Mouse (Mus musculus) lung, embryonic 16.5 days (tissue): ENCODE measurements around the gene Hdac9. TPM values are rescaled to one million over a fixed set of nuclear protein-coding genes. Genes with fewer than 3 reads are reported as not detected.

ENCODE experiments used
- ATAC-seq: fragments of 200-750 bp; cut with Nextera tagmentation; 2 replicates; pipeline ENCODE4 v1.8.0; 2017; ENCODE audit warnings: low read depth, mild to moderate bottlenecking, moderate library complexity
- H3K27ac ChIP-seq: fragments of 300-500 bp; sonication (generic); 2 replicates; pipeline ENCODE4 v1.5.1; 2014; ENCODE audit warnings: mild to moderate bottlenecking, control low read depth, low read length
- H3K27me3 ChIP-seq: fragments of 300-500 bp; sonication (generic); 2 replicates; pipeline ENCODE4 v1.6.1; 2014; ENCODE audit warnings: low read depth, low read length, mixed read lengths; ENCODE audit not compliant: control insufficient read depth, insufficient read depth
- H3K36me3 ChIP-seq: fragments of 300-500 bp; sonication (generic); 2 replicates; pipeline ENCODE4 v1.6.1; 2014; ENCODE audit warnings: low read length; ENCODE audit not compliant: control insufficient read depth, insufficient read depth
- H3K4me1 ChIP-seq: fragments of 300-500 bp; sonication (generic); replicated peaks from 2 replicates; pipeline ENCODE4 v1.6.1; 2014; ENCODE audit warnings: low read length, mixed read lengths; ENCODE audit not compliant: control insufficient read depth, insufficient read depth
- H3K4me2 ChIP-seq: fragments of 300-500 bp; sonication (generic); 2 replicates; pipeline ENCODE4 v1.6.1; 2014; ENCODE audit warnings: low read depth, low read length, control low read depth
- H3K4me3 ChIP-seq: fragments of 300-500 bp; sonication (generic); 2 replicates; pipeline ENCODE4 v1.5.1; 2014; ENCODE audit warnings: mild to moderate bottlenecking, low read length, control low read depth
- H3K9ac ChIP-seq: fragments of 300-500 bp; sonication (generic); 2 replicates; pipeline ENCODE4 v1.6.1; 2014; ENCODE audit warnings: low read length, control low read depth
- H3K9me3 ChIP-seq: fragments of 300-500 bp; sonication (generic); 2 replicates; pipeline ENCODE4 v1.6.1; 2016; ENCODE audit warnings: low read length; ENCODE audit not compliant: control insufficient read depth
- WGBS: fragments of 180-500 bp; shearing (Covaris S2); extraction: QIAGEN DNeasy Blood & Tissue Kit; methylation state at CpG from one replicate; pipeline ENCODE4 v1.1.7; 2014; 5-methylcytosine and 5-hydroxymethylcytosine counted together
- polyA plus RNA-seq: library from polyadenylated mRNA; unstranded; fragments of >200 nt; fragmentation: Nextera tagmentation; extraction: Ambion mirVana; gene quantifications from 2 replicates; pipeline ENCODE4 v1.2.1, GENCODE M21; 2015

Gene Hdac9
- polyA plus RNA-seq, 1 experiment from 2014 or later: 5.9 TPM

DNA sequence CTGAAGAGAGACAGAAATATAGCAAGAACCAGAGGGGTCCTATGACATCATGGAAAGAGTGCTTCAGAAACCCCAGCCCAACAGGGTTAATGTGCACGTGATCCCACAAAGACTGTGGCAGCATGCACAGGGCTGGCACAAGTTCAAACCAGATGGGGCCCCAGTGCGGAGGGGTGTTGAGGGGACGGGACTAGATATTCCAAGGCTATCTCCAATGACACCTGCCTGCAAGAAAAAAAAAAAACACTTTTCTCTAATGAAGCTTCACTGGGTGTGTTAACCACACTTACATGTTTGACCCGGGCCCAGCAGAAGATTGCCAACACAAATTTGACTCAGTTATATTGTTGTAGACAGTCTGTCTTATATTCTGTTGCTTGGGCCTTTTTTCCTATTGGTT is 28.2 kb downstream of the Hdac9 start:
- WGBS: 60% methylated on average over 4 of the region's 4 CpGs

DNA sequence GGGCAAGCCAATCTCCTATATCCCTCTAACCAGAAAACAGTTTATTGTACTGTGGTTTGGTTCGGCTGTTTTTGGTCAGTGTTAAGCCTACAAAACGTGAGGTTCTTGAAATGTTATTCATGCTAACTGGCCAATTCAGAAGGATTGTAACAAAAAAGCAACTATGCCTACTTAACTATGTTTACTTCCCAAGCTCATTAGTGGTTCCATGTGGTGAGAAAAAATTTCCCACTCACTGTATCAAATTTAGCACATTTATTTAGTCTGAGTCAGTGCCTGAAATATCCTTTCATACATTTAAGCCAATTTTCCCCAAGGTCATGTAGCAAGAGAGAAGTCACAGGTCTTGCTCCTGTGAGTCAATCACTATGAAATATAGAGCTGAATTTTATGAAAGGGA is 42.0 kb downstream of the Hdac9 start:
- Histone ChIP-seq H3K4me3 (no peak overlapping the region), H3K36me3 (no peaks in the 10 kb centered on the region), H3K4me2 (no peak overlapping the region), H3K9ac (no peak overlapping the region), H3K27me3 (no peaks in the 10 kb centered on the region), H3K27ac (no peak overlapping the region), H3K4me1 (no peaks in the 10 kb centered on the region), H3K9me3 (no peaks in the 10 kb centered on the region)
- WGBS: 75% methylated on average over 2 of the region's 2 CpGs
- ATAC-seq: no peak

More for the DNA sequence above, 28.2 kb downstream of the Hdac9 start:
- Histone ChIP-seq H3K36me3 (no peaks in the 10 kb centered on the region), H3K27me3 (no peaks in the 10 kb centered on the region), H3K4me3 (no peak overlapping the region), H3K27ac (no peak overlapping the region), H3K4me1 (no peaks in the 10 kb centered on the region), H3K9ac (no peak overlapping the region), H3K4me2 (no peak overlapping the region), H3K9me3 (peaks cover 3% of the 10 kb centered on the region; the same call in 1 of the 2 replicates)
- no peak for ATAC-seq

DNA sequence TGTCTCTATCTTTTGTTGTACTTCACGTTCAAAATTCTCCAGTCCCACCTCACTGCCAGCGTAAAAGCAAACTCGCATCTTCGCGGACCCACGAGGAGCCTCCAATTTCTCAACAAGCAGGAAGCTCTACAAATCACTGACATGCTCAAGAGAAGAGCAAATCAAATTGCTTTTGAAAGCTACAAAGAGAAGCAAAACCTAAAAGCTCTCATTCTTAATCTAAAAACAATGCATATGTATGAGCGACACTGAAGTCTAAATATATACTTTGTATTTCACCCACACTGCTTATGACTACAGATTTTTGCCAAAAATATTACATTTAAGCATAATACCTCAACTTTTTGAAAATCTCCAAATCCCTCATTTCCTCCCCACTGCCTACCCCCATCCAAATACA is 45.9 kb downstream of the Hdac9 start:
- no peak for ATAC-seq
- no peaks in the 10 kb centered on the region for H3K27me3 ChIP-seq
- H3K9me3 ChIP-seq: no peaks in the 10 kb centered on the region
- no peak overlapping the region for H3K4me3 ChIP-seq
- WGBS: 67% methylated on average over 7 of the region's 7 CpGs
- H3K36me3 ChIP-seq: no peaks in the 10 kb centered on the region
- no peak overlapping the region for H3K9ac ChIP-seq
- no peak overlapping the region for H3K4me2 ChIP-seq
- no peak overlapping the region for H3K27ac ChIP-seq
- no peaks in the 10 kb centered on the region for H3K4me1 ChIP-seq

DNA sequence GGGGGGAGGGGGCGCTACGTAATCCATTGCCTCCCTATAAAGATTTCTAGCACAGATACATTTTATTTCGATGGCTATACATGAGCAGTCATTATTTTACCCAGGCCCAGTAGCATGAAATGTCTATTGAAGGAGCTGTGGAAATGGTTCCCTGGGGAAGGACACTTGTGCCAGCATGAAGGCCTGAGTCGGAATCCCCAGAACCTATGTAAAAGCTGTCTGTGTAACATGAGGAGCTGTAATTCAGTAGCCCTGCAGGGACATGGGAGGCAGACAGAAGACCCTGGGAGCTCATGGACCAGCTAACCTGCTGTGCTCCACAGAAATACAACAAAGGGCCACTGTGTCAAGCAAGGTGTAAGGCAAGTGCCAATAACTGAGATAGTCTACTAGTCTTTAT is 75.7 kb downstream of the Hdac9 start:
- Histone ChIP-seq H3K27me3 (no peaks in the 10 kb centered on the region), H3K27ac (no peak overlapping the region), H3K9me3 (no peaks in the 10 kb centered on the region), H3K9ac (no peak overlapping the region), H3K36me3 (no peaks in the 10 kb centered on the region), H3K4me1 (no peaks in the 10 kb centered on the region), H3K4me2 (no peak overlapping the region), H3K4me3 (no peak overlapping the region)
- ATAC-seq: no peak
- 85% methylated on average over 4 of the region's 4 CpGs for WGBS

DNA sequence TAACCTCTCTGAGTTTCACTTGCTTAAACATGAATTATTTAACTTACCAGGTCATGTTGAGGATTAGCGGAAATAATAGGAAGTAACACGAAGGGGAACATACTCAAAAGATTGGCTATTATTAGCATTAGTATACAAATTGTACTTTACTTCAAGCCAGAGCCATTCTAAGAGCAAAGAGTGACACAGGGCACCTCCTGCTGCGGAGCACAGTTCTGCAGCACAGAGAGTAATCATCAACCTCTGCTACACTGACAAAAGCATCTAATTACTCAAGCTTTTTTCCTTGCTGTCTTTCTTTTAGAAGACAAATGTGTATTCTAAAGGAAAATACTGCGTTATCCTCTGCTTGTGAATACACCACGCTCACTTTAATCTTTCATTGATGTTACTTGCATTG is 79.6 kb downstream of the Hdac9 start:
- Histone ChIP-seq H3K9me3 (no peaks in the 10 kb centered on the region), H3K27me3 (no peaks in the 10 kb centered on the region), H3K9ac (no peak overlapping the region), H3K36me3 (no peaks in the 10 kb centered on the region), H3K4me3 (no peak overlapping the region), H3K4me2 (no peak overlapping the region), H3K4me1 (no peaks in the 10 kb centered on the region), H3K27ac (no peak overlapping the region)
- 39% methylated on average over 5 of the region's 5 CpGs for WGBS
- ATAC-seq: no peak

DNA sequence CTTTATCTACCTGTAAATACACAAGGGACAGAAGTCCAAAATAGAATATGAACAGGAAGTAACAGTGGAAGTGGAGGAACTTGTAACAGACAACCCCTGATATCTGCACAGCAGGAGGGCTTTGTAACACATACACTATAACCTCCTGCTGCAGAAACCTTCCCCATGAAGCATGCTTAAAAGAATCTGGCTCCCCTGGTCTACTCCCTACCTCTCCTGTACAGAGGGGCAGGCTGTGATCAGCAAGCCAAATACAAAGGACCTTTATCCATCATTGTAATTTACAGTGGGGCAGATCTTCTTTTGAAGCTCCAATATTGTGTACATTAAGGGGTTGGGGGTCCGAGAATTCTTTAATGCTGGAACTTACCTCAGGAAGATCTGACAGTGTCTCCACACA is 80.0 kb downstream of the Hdac9 start:
- no peaks in the 10 kb centered on the region for H3K27me3 ChIP-seq
- no peaks in the 10 kb centered on the region for H3K4me1 ChIP-seq
- no peak overlapping the region for H3K4me2 ChIP-seq
- H3K27ac ChIP-seq: no peak overlapping the region
- no peaks in the 10 kb centered on the region for H3K9me3 ChIP-seq
- no peak for ATAC-seq
- H3K4me3 ChIP-seq: no peak overlapping the region
- H3K36me3 ChIP-seq: no peaks in the 10 kb centered on the region
- 19% methylated on average over 1 of the region's 1 CpGs for WGBS
- no peak overlapping the region for H3K9ac ChIP-seq

DNA sequence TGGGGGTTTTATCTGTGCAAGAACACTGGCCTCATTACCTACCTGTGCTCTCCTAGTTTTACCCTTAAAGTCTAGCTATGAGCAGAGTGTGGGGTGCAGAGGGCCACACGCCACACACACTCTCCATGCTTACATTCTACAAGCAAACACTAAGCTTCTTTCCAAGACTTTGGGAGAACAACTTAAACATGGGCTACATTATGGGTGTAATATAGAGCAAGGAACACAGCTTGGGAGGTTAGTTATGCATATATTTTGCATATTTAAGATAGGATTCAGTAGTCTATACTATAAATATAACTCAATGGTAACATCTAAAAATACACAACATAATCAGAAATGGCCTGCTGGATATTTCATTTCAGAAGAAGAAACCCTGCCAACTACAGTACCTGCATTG is 80.8 kb downstream of the Hdac9 start:
- Histone ChIP-seq H3K9me3 (no peaks in the 10 kb centered on the region), H3K27me3 (no peaks in the 10 kb centered on the region), H3K27ac (no peak overlapping the region), H3K36me3 (no peaks in the 10 kb centered on the region), H3K4me3 (no peak overlapping the region), H3K4me2 (no peak overlapping the region), H3K4me1 (no peaks in the 10 kb centered on the region), H3K9ac (no peak overlapping the region)
- WGBS: 80% methylated on average over 1 of the region's 1 CpGs
- ATAC-seq: no peak

DNA sequence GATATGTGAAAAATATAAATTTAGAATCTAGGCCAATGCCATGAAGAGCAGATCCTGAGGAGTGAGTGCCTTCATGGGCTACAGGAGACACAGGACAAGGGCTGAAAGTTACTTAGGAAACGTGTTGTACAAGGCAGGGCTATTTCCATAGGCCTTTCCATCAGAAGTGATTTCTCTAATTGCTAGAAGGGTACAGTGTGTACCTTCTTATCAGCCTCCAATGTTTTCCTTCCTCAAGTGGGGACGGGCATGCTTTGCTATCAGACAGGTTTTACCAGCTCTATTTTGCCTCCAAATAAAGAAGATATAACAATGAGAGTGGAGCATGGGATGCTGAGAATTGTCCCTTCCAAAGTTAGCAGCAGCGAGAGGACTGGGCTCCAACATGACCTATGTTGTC is 81.4 kb downstream of the Hdac9 start:
- Histone ChIP-seq H3K4me1 (no peaks in the 10 kb centered on the region), H3K4me3 (no peak overlapping the region), H3K36me3 (no peaks in the 10 kb centered on the region), H3K27ac (no peak overlapping the region), H3K9me3 (no peaks in the 10 kb centered on the region), H3K4me2 (no peak overlapping the region), H3K9ac (no peak overlapping the region), H3K27me3 (no peaks in the 10 kb centered on the region)
- WGBS: 61% methylated on average over 3 of the region's 3 CpGs
- ATAC-seq: no peak

DNA sequence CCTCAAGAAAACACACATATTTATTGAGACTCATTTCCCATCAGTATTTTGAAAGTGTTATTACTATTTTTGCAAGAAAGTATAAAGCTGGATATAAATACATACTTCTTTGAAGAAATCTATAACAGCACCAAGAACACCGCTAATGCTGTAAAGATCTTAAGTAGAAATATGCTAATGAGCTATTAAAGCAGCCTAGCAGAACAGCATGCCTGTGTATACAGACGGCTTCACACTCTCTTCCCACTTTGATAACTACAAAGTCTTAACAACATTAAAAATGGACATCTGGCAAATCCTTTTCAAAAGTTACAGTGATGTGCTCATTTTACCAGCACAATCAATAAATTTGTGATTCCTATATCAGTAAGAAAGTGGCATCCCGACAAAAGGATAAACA is 88.2 kb downstream of the Hdac9 start:
- H3K4me2 ChIP-seq: no peak overlapping the region
- H3K27ac ChIP-seq: no peak overlapping the region
- H3K4me3 ChIP-seq: no peak overlapping the region
- ATAC-seq: no peak
- H3K36me3 ChIP-seq: no peaks in the 10 kb centered on the region
- H3K27me3 ChIP-seq: no peaks in the 10 kb centered on the region
- H3K4me1 ChIP-seq: no peaks in the 10 kb centered on the region
- H3K9ac ChIP-seq: no peak overlapping the region
- WGBS: 72% methylated on average over 3 of the region's 3 CpGs
- no peaks in the 10 kb centered on the region for H3K9me3 ChIP-seq

DNA sequence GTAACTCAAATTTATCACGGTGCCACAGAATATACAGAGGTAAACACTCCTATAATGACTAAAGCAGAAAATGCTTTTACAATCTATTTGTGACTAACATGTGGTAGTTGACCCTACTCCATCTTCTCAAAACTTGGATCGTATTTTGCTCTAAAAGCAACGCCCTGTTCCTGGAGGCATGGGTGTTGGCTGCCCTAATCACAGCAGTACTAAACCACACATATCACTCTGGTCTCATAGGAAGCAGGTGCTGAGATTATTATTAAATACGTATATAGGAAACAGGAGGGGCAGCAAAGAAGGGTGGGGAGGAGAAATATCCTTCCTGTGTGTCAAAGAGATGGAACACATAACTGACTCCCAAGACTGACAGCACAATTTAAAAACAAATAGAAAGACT is 90.0 kb downstream of the Hdac9 start:
- no peak for ATAC-seq
- Histone ChIP-seq H3K9me3 (no peaks in the 10 kb centered on the region), H3K27ac (no peak overlapping the region), H3K4me2 (no peak overlapping the region), H3K36me3 (no peaks in the 10 kb centered on the region), H3K4me3 (no peak overlapping the region), H3K27me3 (no peaks in the 10 kb centered on the region), H3K4me1 (no peaks in the 10 kb centered on the region), H3K9ac (no peak overlapping the region)
- 75% methylated on average over 4 of the region's 4 CpGs for WGBS
